Mouse (Mus musculus): ENCODE data around the gene Mdm2. TPM values are rescaled to one million over a fixed set of nuclear protein-coding genes. Genes with fewer than 3 reads are reported as not detected.

Mdm2 gene
- total RNA-seq, 2 experiments from 2014 or later = 58.7 to 65.5 TPM

GRCm38 (mm10) chr10:117652378-117652774 lies 58.2 kb downstream of the Mdm2 start:
- no peak for TF ChIP-seq CTCF (IDR thresholded peaks at IDR 0.05)
- Histone ChIP-seq H3K4me3 (no peak overlapping the region), H3K27ac (no peak overlapping the region)
- intact Hi-C loops (cut with DNase I) = no loop called here
- DNase-seq (ENCODE audit: extremely low spot score in 1 of 2, low spot score in 2 of 2) = no peak

GRCm38 (mm10) chr10:117651587-117652377 lies 58.8 kb downstream of the Mdm2 start:
- no peak for DNase-seq (ENCODE audit: extremely low spot score in 1 of 2, low spot score in 2 of 2)
- TF ChIP-seq CTCF (IDR thresholded peaks at IDR 0.05) = no peak
- Histone ChIP-seq H3K4me3 (no peak overlapping the region), H3K27ac (no peak overlapping the region)
- intact Hi-C loops (cut with DNase I) = no loop called here

GRCm38 (mm10) chr10:117650725-117651124 lies 59.8 kb downstream of the Mdm2 start:
- DNase-seq (ENCODE audit: extremely low spot score in 1 of 2, low spot score in 2 of 2) = no peak
- no peak overlapping the region for H3K27ac ChIP-seq
- intact Hi-C loops (cut with DNase I) = no loop called here
- H3K4me3 ChIP-seq = no peak overlapping the region
- TF ChIP-seq CTCF (IDR thresholded peaks at IDR 0.05) = no peak

- no peak for TF ChIP-seq CTCF (IDR thresholded peaks at IDR 0.05)
- no peak overlapping the region for H3K4me3 ChIP-seq
Measured at GRCm38 (mm10) chr10:117650042-117650655, 60.4 kb downstream of the Mdm2 start.

GRCm38 (mm10) chr10:117649292-117650041 lies 61.1 kb downstream of the Mdm2 start:
- intact Hi-C loops (cut with DNase I) = loop anchor here (5.0 kb wide), 1 partner anchor 47 kb away; no protein-coding TSS in a partner anchor
- no peak overlapping the region for H3K27ac ChIP-seq
- DNase-seq (ENCODE audit: extremely low spot score in 1 of 2, low spot score in 2 of 2) = no peak
- H3K4me3 ChIP-seq = no peak overlapping the region
- no peak for TF ChIP-seq CTCF (IDR thresholded peaks at IDR 0.05)

More at GRCm38 (mm10) chr10:117650042-117650655, 60.4 kb downstream of the Mdm2 start:
- no peak overlapping the region for H3K27ac ChIP-seq
- DNase-seq (ENCODE audit: extremely low spot score in 1 of 2, low spot score in 2 of 2) = no peak
- intact Hi-C loops (cut with DNase I) = no loop called here

- H3K27ac ChIP-seq = no peak overlapping the region
- intact Hi-C loops (cut with DNase I) = loop anchor here (5.0 kb wide), 1 partner anchor 46 kb away; no protein-coding TSS in a partner anchor
- TF ChIP-seq CTCF (IDR thresholded peaks at IDR 0.05) = no peak
- no peak for DNase-seq (ENCODE audit: extremely low spot score in 1 of 2, low spot score in 2 of 2)
- H3K4me3 ChIP-seq = no peak overlapping the region
Measured at GRCm38 (mm10) chr10:117648643-117649042, 61.9 kb downstream of the Mdm2 start.

- intact Hi-C loops (cut with DNase I) = loop anchor here (5.0 kb wide), 1 partner anchor 46 kb away; no protein-coding TSS in a partner anchor
- H3K27ac ChIP-seq = no peak overlapping the region
- TF ChIP-seq CTCF (IDR thresholded peaks at IDR 0.05) = no peak
- H3K4me3 ChIP-seq = no peak overlapping the region
- DNase-seq (ENCODE audit: extremely low spot score in 1 of 2, low spot score in 2 of 2) = no peak
Measured at GRCm38 (mm10) chr10:117647964-117648472, 62.5 kb downstream of the Mdm2 start.

- intact Hi-C loops (cut with DNase I) = loop anchor here (5.0 kb wide), 1 partner anchor 45 kb away; no protein-coding TSS in a partner anchor
Measured at GRCm38 (mm10) chr10:117647158-117647505, 63.4 kb downstream of the Mdm2 start.

GRCm38 (mm10) chr10:117646482-117647157 lies 63.9 kb downstream of the Mdm2 start:
- no peak overlapping the region for H3K27ac ChIP-seq
- no peak for DNase-seq (ENCODE audit: extremely low spot score in 1 of 2, low spot score in 2 of 2)
- H3K4me3 ChIP-seq = no peak overlapping the region
- intact Hi-C loops (cut with DNase I) = loop anchor here (5.0 kb wide), 1 partner anchor 44 kb away; no protein-coding TSS in a partner anchor
- no peak for TF ChIP-seq CTCF (IDR thresholded peaks at IDR 0.05)

More at GRCm38 (mm10) chr10:117647158-117647505, 63.4 kb downstream of the Mdm2 start:
- Histone ChIP-seq H3K27ac (no peak overlapping the region), H3K4me3 (no peak overlapping the region)
- TF ChIP-seq CTCF (IDR thresholded peaks at IDR 0.05) = no peak
- DNase-seq (ENCODE audit: extremely low spot score in 1 of 2, low spot score in 2 of 2) = peak; percentile 42 to 46

- intact Hi-C loops (cut with DNase I) = loop anchor here (5.0 kb wide), 1 partner anchor 43 kb away; no protein-coding TSS in a partner anchor
- no peak overlapping the region for H3K27ac ChIP-seq
- DNase-seq (ENCODE audit: extremely low spot score in 1 of 2, low spot score in 2 of 2) = no peak
- TF ChIP-seq CTCF (IDR thresholded peaks at IDR 0.05) = no peak
- H3K4me3 ChIP-seq = no peak overlapping the region
Measured at GRCm38 (mm10) chr10:117645487-117645964, 65.0 kb downstream of the Mdm2 start.

- no peak for DNase-seq (ENCODE audit: extremely low spot score in 1 of 2, low spot score in 2 of 2)
- intact Hi-C loops (cut with DNase I) = loop anchor here (5.0 kb wide), 1 partner anchor 43 kb away; no protein-coding TSS in a partner anchor
- no peak for TF ChIP-seq CTCF (IDR thresholded peaks at IDR 0.05)
- Histone ChIP-seq H3K27ac (no peak overlapping the region), H3K4me3 (no peak overlapping the region)
Measured at GRCm38 (mm10) chr10:117644828-117645227, 65.7 kb downstream of the Mdm2 start.
